Mouse (Mus musculus): ENCODE data around the gene Ptpn12. TPM values are rescaled to one million over a fixed set of nuclear protein-coding genes. Genes with fewer than 3 reads are reported as not detected.
"Not testable (repeated sequence)": the region's sequence is repeated elsewhere in the genome, so short reads cannot be mapped to it uniquely, and the experiment has no call there.

The Ptpn12 gene
- total RNA-seq, 2 experiments from 2014 or later, result 33.0 to 36.7 TPM

DNA sequence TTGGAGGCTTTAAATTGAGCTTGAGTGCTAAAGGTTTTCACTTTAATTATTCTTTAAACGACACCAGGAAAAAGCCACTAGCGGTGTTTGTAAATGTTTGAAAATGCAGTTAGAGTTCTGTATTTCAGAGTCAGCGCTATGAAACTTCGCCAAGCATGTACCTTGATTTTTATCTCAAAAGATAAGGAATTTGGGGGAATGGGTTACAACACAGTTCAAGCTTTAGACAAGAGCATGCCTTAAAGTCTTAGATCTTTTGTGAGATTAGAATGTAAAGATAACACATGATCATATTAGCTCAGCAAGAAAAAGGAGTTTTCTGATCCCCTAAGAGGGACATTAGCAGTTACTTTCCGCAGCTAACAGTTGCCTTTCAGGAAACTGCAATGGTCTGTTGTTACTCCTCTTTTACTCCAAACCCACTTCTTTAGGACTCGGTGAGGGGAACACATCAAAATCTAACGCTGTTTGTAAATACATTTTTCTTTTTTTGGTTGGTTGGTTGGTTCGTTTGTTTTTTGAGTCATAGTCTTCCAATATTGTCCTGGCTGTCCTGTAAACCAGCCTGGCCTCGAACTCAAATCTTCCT is 103.3 kb downstream of the Ptpn12 start:
- DNase-seq (ENCODE audit: low spot score in 2 of 2), result no peak

DNA sequence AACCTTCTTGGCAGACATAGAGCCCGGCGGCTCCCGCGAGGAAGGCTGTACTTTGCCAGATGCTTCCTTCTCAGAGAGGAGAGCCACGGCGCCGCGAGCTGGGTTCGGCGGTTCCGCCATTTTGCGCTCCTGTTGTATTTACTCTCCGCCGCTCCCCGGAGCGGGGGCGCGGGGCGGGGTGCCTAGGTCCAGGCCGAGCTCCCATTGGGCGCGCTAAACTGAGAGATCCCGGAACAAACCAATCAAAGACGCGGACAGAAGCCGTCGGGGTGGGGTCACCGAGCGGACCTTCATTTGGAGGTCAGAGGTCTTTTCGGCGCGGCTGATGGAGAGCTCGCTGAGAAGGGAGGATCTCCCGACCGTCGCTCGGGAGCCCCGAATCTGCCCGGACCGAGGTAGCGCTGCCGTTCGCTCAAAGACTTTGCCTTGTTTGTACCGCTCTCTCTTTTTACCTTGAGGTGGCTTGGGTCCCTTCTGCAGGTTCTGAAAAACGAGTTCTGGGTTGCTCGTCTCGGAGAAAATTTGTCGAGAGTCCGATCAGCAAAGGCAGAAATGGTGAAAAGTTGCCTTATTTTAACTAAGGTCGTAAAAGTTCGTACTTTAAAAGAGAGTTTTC is 103.9 kb downstream of the Ptpn12 start:
- peak; percentile 96 to 98 for DNase-seq (ENCODE audit: low spot score in 2 of 2)

DNA sequence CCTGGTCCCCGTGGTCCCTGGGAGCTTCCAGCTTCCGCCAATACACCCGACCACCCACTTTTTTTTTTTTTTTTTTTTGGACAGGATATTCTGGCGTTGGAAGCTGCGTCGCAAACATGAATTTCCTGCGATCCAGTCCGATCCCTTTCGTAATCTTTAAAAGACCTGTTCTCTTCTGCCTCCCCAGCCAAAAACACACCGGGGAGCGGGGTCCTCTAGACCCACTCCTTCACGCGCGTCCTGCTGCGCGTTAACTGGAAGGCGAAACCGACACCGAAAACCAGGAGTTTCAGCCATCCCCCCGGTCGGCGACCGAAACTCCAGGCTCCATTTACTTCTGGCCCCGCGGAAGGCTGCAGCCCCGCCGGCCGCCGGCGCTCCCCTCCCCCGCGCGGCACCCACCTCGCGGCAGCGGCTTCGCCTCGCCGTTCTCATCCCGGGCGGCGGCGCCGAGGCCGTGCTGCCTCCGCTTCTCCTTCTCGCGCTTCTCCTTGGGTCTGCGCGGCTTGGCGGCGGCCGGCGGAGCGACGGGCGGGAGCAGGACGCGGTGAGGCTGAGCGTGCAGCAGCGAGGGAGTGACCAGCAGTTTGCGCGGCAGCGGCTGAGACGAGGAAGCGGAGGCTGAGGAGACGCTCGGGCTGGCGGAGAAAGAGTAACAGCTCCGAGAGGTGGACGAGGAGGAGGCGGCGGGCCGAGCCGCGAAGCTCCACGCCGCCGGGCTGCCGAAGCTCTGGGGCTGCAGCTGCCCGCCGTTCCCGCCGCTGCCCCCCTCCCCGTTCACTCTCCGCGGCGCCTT is 104.7 kb downstream of the Ptpn12 start:
- DNase-seq (ENCODE audit: low spot score in 2 of 2), result peak; percentile 39 to 60

DNA sequence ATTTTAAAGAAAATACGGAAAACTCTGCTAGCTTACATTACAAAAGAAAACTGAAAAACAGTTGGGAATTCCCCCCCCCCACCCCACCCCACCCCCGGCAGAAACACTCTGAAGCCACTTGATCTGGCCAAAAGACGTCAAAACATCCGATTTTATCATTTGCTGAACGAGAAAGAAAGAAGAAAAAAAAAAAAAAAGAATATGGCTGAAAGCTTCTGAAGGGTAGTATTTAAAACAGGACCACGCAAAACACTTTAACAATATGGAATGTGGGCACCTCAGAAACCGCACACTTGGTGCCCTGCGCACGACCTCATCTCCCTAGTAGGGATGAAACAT is 105.2 kb downstream of the Ptpn12 start:
- DNase-seq (ENCODE audit: low spot score in 2 of 2), result no peak

DNA sequence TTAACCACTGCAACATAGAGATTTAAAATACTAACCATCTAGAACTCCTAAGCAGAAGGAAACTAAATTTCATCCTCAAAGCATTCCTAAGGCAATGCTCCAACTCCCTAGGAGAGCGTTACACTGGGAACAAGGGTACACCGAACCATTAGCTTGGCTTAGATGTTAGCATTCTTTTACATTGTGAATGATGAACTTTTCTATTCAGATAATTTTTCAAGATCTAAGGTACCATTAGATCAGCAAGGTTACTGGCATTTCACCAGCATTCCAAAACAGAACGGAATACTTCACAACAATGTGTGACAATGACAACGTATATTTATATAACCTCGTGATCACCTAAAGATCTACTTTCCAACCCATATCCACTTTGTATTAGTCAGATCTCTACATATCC is 105.6 kb downstream of the Ptpn12 start:
- DNase-seq (ENCODE audit: low spot score in 2 of 2), result no peak

DNA sequence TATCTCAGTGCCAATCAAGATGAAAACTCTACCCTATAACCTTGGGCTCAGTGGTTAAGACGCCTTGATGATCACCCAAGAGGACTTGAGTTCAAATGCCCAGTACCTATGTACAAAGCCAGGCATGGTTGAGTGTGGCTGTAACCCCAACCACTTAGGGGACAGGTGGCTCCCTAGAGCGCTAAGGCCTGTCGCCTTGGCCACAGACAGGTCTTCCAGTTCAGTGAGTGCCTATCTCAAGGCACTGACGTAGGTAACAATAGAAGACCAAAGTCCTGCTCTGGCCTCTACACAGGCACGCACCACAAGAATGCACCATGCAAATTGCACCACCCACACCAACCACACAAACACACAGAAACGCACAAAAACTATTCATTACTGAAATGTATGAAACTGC is 108.8 kb downstream of the Ptpn12 start:
- DNase-seq (ENCODE audit: low spot score in 2 of 2), result no peak

DNA sequence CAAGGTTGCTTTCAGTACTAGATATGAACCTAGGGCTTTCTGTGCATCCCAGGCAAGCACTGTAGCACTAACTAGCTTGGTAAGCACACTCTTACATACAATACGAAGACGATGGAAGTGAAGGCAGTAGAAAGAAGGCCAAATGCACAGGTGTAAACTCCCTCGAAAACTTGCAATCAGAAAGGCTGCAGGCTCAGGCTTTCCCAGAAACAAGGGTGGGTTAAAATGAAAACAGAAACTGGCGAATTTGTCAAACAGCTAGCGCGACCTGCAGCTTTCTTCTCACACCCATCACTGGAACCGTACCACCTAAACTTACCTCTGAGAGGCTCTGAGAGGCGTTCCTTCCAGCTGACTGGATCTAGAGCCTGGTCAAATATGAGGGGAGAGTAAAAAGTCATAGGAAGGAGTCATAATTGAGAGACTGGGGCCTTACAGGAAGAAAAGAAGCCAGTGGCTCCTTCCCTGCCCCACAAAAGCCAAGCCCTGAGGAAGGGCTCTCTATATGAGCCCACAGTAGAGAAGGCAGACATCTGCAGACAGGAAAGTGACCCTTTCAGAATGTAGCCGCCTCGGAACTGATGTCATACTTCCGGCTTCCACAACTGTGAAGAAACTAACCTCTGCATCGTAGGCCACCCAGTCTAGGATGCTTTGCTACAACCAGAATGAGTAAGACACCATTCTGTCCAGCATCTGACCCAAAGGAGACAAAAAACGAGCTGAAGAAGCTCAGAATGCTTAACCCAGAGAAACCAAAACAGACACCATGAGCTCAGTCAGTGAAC is 110.6 kb downstream of the Ptpn12 start:
- DNase-seq (ENCODE audit: low spot score in 2 of 2), result no peak

DNA sequence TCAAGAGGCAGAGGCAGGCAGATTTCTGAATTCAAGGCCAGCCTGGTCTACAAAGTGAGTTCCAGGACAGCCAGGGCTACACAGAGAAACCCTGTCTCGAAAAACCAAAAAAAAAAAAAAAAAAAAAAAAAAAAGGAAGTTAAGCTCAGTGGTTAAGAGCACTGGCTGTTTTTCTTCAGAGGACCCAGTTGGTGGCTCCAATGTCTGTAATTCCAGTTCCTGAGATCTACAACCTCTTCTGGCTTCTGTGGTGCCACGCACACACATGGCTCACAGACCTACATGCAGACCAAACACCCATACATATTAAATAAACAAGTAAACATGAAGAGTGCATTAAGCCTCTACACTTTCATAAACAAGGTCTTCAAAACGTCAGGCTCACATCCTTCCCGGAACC is 111.9 kb downstream of the Ptpn12 start:
- DNase-seq (ENCODE audit: low spot score in 2 of 2), result not testable (repeated sequence)

DNA sequence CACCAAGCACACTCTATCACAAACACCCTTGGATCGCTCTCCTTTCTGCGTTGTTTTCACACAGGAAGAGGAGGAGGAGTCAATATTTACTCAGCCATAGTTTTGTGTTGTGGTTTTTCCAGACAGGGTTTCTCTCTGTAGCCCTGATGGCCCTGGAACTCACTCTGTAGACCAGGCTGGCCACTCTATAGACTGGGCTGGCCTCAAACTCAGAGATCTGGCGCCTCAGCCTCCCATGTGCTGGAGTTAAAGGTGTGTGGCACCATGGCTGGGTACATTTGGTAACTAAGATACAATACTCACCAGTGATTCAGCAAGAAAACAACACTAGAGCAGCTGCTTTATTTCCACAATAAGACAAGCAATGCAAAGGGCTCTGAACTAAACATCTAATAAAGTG is 113.2 kb downstream of the Ptpn12 start:
- DNase-seq (ENCODE audit: low spot score in 2 of 2), result no peak

DNA sequence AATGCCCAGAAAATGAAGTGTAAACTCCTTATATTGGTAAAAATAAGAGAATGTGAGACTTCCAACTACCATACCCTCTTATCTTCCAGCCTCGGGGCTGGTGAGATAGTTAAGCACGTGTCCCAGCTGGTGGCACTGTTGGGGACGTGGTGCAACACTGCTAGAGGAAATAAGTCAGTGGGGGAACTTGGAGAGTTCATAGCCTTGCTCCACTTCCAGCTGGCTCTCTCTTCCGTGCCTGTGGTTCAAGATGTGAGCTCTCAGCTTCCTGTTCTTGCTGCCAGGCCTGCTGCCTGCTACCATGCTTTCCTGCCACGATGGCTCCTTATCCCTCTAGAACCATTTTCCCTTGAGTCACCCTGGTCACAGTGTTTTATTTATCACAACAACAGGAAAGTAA is 114.5 kb downstream of the Ptpn12 start:
- DNase-seq (ENCODE audit: low spot score in 2 of 2), result no peak

DNA sequence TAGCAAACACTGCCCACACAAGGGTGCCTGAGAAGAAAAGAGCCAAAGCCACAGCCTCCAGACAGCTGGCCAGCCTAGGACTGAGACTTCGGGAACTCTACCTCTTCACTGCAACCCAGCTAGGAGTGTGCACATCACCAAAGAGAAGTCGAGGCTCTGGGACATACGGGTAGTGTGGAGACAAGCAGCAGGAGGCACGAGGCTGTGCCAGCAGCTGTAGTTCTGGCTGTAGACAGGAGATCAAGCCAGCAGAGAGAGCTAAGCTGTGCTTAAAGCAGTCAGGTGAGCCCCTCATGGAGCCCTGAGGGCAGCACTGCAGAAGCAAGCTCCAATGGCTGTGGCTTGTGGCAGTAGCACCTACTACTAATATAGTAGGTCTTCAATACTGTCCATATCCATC is 115.0 kb downstream of the Ptpn12 start:
- DNase-seq (ENCODE audit: low spot score in 2 of 2), result no peak

DNA sequence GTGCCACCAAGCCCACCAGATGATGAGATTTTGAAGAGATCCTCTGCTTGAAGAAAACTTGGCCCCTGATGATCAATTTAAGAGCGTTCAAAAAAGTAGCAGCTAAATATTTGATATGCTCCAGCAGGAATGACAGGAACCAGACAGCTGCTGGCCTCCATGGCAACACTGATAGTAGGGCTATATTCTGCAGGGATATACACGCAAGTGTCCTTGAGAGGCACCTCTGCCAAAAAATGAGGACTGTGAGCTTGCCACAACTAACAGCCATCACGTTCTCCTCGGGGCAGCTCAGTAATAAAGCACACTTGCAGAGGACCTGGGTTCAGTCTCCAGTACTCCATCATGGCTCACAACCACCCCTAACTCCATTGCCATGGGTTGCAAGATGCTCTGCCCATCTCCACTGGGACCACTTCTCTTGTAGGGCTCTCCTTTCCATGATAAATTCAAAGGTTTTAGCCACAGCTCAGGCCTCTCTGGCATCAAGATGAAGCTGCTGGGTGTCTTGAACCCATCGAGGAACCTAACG is 115.6 kb downstream of the Ptpn12 start:
- DNase-seq (ENCODE audit: low spot score in 2 of 2), result no peak

DNA sequence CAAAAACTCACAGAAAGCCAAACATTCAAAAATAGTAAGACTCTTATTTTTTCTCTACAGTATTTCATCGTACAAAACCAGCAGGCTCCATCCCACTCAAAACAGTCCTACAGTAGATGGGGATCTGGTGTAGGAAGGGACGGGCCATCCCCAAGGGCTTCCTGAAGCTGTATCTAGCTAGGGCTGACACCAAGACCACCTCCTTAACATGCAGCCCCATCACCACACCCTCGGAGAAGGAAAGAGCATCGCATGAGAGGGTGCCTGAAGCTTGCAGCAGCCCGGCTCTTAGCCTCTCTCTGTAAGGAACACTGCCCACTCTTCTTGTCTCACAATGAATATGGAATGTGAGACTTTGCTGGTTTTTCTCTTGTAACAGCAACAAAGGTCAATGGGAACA is 117.2 kb downstream of the Ptpn12 start:
- peak in 1 of 2 experiments; percentile 21 for DNase-seq (ENCODE audit: low spot score in 2 of 2)

Other genes with a start within 250 kb of the Ptpn12 start
- 10 to 100 TPM in 1 of 2 experiments, 1 to 10 TPM in 1; 9.1 to 12.1 TPM for gene Phtf2, start 173.8 kb downstream of the Ptpn12 start, total RNA-seq (2021)
- 10 to 100 TPM; 18.8 to 22.8 TPM for gene Tmem60, start 173.7 kb downstream of the Ptpn12 start, total RNA-seq (2021)
- gene Rsbn1l, start 99.5 kb downstream of the Ptpn12 start, total RNA-seq (2021), result 10 to 100 TPM; 20.3 to 21.4 TPM
- gene Gsap, start 130.3 kb upstream of the Ptpn12 start, total RNA-seq (2021), result 1 to 10 TPM; 6.3 to 6.5 TPM

Data from layer of hippocampus, adult 18-20 months (tissue).